Mouse (Mus musculus) limb, embryonic 14.5 days (tissue): ENCODE data around the gene Rtkn. TPM values are rescaled to one million over a fixed set of nuclear protein-coding genes. Genes with fewer than 3 reads are reported as not detected.
A peak's percentile ranks its signal among the peaks of the same experiment; 100 is the strongest.

Experiments
- ATAC-seq: fragments of 200-750 bp; cut with Nextera tagmentation; 2 replicates; pipeline ENCODE4 v1.8.0; 2017; ENCODE audit warnings: low read depth, moderate number of reproducible peaks, moderate TSS enrichment; ENCODE audit not compliant: low FRiP score
- DNase-seq: peaks from one replicate; pipeline ENCODE4 v3.0.0-alpha.2; 2015; ENCODE audit warnings: low spot score
- H3K27ac ChIP-seq: fragments of 300-500 bp; sonication (generic); replicated peaks from 2 replicates; pipeline ENCODE4 v1.5.1; 2014; ENCODE audit warnings: low read depth, mild to moderate bottlenecking, low read length, moderate library complexity, mixed read lengths
- H3K27me3 ChIP-seq: fragments of 300-500 bp; sonication (generic); 2 replicates; pipeline ENCODE4 v1.6.1; 2014; ENCODE audit warnings: low read length, mixed read lengths; ENCODE audit not compliant: control insufficient read depth, insufficient read depth
- H3K36me3 ChIP-seq: fragments of 300-500 bp; sonication (generic); 2 replicates; pipeline ENCODE4 v1.6.1; 2014; ENCODE audit warnings: mild to moderate bottlenecking, low read length, moderate library complexity, mixed read lengths; ENCODE audit not compliant: control insufficient read depth, insufficient read depth
- H3K4me1 ChIP-seq: fragments of 300-500 bp; sonication (generic); 2 replicates; pipeline ENCODE4 v1.6.1; 2014; ENCODE audit warnings: antibody characterized with exemption, low read length, mixed read lengths; ENCODE audit not compliant: control insufficient read depth, insufficient read depth
- H3K4me2 ChIP-seq: fragments of 300-500 bp; sonication (generic); replicated peaks from 2 replicates; pipeline ENCODE4 v1.6.1; 2014; ENCODE audit warnings: low read depth, mild to moderate bottlenecking, low read length, moderate library complexity; ENCODE audit not compliant: severe bottlenecking
- H3K4me3 ChIP-seq: fragments of 300-500 bp; sonication (generic); replicated peaks from 2 replicates; pipeline ENCODE4 v1.5.1; 2014; ENCODE audit warnings: low read length
- H3K9ac ChIP-seq: fragments of 300-500 bp; sonication (generic); 2 replicates; pipeline ENCODE4 v1.6.1; 2014; ENCODE audit warnings: mild to moderate bottlenecking, low read depth, low read length, moderate library complexity; ENCODE audit not compliant: severe bottlenecking
- H3K9me3 ChIP-seq: fragments of 300-500 bp; sonication (generic); 2 replicates; pipeline ENCODE4 v1.6.1; 2016; ENCODE audit warnings: low read length; ENCODE audit not compliant: control insufficient read depth
- POLR2A ChIP-seq: fragments of 200-500 bp; IDR thresholded peaks from 2 replicates; pipeline ENCODE4 v1.8.0; 2012; ENCODE audit warnings: inconsistent platforms, mild to moderate bottlenecking, moderate library complexity, borderline replicate concordance; ENCODE audit not compliant: insufficient read depth, insufficient read length; ENCODE audit errors: extremely low read depth
- WGBS: fragments of 180-500 bp; shearing (Covaris S2); extraction: QIAGEN DNeasy Blood & Tissue Kit; methylation state at CpG from one replicate; pipeline ENCODE4 v1.1.7; 2014; 5-methylcytosine and 5-hydroxymethylcytosine counted together
- polyA plus RNA-seq, 2 experiments: library from polyadenylated mRNA; depleted of rRNA in 1 of 2; stranded (reverse) in 1 of 2; unstranded in 1 of 2; fragments of >200 nt; fragmentation: Nextera tagmentation in 1 of 2; extraction: Ambion mirVana in 1 of 2; gene quantifications; 2 replicates each; pipeline versions ENCODE4 v1.2.1 to v1.2.3; 2012 to 2014

Rtkn gene
- polyA plus RNA-seq, 2 experiments = 40.7 to 151 TPM

DNA sequence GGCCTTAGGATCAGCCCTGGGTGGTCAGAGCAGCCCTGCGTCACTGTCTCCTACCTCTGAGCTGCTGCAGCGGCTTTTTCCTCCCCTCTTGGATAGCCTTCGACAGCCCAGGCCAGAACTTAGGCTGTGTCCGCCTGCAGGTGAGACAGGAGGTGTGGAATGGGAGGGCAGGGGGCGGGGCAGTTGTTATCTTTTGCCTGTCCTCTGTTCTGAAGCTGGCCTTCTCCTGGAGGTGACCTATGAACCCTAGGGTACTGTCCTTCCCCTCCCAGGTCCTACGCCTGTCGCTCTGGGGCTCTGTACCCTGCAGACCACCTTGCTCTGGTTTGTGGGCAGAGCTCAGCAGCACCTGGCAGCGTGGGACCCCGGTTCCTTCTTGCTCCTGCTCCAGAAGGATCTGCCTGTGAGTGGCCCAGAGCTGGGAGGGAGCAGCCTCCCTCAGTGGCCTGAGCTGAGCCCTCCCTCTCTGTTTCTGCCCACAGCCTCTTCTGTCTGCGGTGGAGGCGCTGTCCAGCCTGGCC lies 32.1 kb upstream of the Rtkn start:
- peak overlapping the region; percentile 76; the same call in 1 of the 2 replicates for H3K4me3 ChIP-seq
- no peaks in the 10 kb centered on the region for H3K9me3 ChIP-seq
- H3K27me3 ChIP-seq = no peaks in the 10 kb centered on the region
- DNase-seq (no peak), ATAC-seq (no peak)
- H3K27ac ChIP-seq = no peak overlapping the region
- peaks cover 6% of the 10 kb centered on the region; the same call in 1 of the 2 replicates for H3K36me3 ChIP-seq
- H3K9ac ChIP-seq = peak overlapping the region; percentile 76
- WGBS = 52% methylated on average over 11 of the region's 11 CpGs
- H3K4me1 ChIP-seq = peaks cover 16% of the 10 kb centered on the region
- peak overlapping the region; percentile 98 for H3K4me2 ChIP-seq
- no peak for TF ChIP-seq POLR2A

GRCm38 (mm10) chr6:83104158-83104557 lies 31.1 kb upstream of the Rtkn start:
- WGBS = 77% methylated on average over 4 of the region's 4 CpGs
- Histone ChIP-seq H3K9me3 (no peaks in the 10 kb centered on the region), H3K4me1 (peaks cover 19% of the 10 kb centered on the region), H3K4me3 (no peak overlapping the region), H3K36me3 (peaks cover 6% of the 10 kb centered on the region; the same call in 1 of the 2 replicates), H3K27me3 (no peaks in the 10 kb centered on the region), H3K27ac (no peak overlapping the region), H3K9ac (no peak overlapping the region), H3K4me2 (no peak overlapping the region)
- no peak for ATAC-seq
- no peak for DNase-seq
- TF ChIP-seq POLR2A = no peak

GRCm38 (mm10) chr6:83107566-83108400 lies 27.5 kb upstream of the Rtkn start:
- H3K27me3 ChIP-seq = no peaks in the 10 kb centered on the region
- TF ChIP-seq POLR2A = no peak
- ATAC-seq (no peak), DNase-seq (peak; percentile 53)
- peaks cover 19% of the 10 kb centered on the region for H3K4me1 ChIP-seq
- H3K9me3 ChIP-seq = no peaks in the 10 kb centered on the region
- peaks cover 12% of the 10 kb centered on the region; the same call in 1 of the 2 replicates for H3K36me3 ChIP-seq
- H3K27ac ChIP-seq = no peak overlapping the region
- peak overlapping the region; percentile 84 for H3K4me3 ChIP-seq
- 36% methylated on average over 12 of the region's 13 CpGs for WGBS
- peak overlapping the region; percentile 86 for H3K4me2 ChIP-seq
- no peak overlapping the region for H3K9ac ChIP-seq

GRCm38 (mm10) chr6:83108762-83109668 lies 26.2 kb upstream of the Rtkn start, which contains the start of gene Mrpl53:
Mrpl53 (plus strand) TSS chr6:83109040.
- Histone ChIP-seq H3K36me3 (peaks cover 12% of the 10 kb centered on the region; the same call in 1 of the 2 replicates), H3K27me3 (no peaks in the 10 kb centered on the region), H3K27ac (peak within 1 kb of the TSS; percentile 71), H3K9me3 (no peaks in the 10 kb centered on the region), H3K4me1 (peaks cover 12% of the 10 kb centered on the region), H3K9ac (peak within 1 kb of the TSS; percentile 89), H3K4me3 (peak within 1 kb of the TSS; percentile 84), H3K4me2 (peak within 1 kb of the TSS; percentile 86)
- under 1% methylated on average over 76 of the region's 76 CpGs for WGBS
- ATAC-seq (peak; percentile 87), DNase-seq (peak; percentile 72)
- TF ChIP-seq POLR2A = peak; percentile 56; the same call in 1 of the 2 replicates
